Mouse (Mus musculus): ENCODE data around the gene Dcaf15. TPM values are rescaled to one million over a fixed set of nuclear protein-coding genes. Genes with fewer than 3 reads are reported as not detected.

The Dcaf15 gene
- total RNA-seq, 4 experiments from 2014 or later: 18.3 to 27.1 (median 23.8) TPM

GRCm38 (mm10) chr8:84101476-84102270 lies 2.9 kb downstream of the Dcaf15 start:
- DNase-seq: no peak

GRCm38 (mm10) chr8:84098376-84098775 lies 6.2 kb downstream of the Dcaf15 start:
- no peak for DNase-seq

GRCm38 (mm10) chr8:84096061-84096460 lies 8.5 kb downstream of the Dcaf15 start:
- no peak for DNase-seq

GRCm38 (mm10) chr8:84090585-84090984 lies 14.0 kb downstream of the Dcaf15 start:
- DNase-seq: peak; percentile 73

GRCm38 (mm10) chr8:84089277-84089676 lies 15.3 kb downstream of the Dcaf15 start:
- no peak for DNase-seq

GRCm38 (mm10) chr8:84087821-84088220 lies 16.7 kb downstream of the Dcaf15 start:
- no peak for DNase-seq

GRCm38 (mm10) chr8:84087156-84087555 lies 17.4 kb downstream of the Dcaf15 start:
- DNase-seq: no peak

- DNase-seq: no peak
Observed at GRCm38 (mm10) chr8:84084341-84085115, 20.0 kb downstream of the Dcaf15 start.

GRCm38 (mm10) chr8:84083829-84084241 lies 20.7 kb downstream of the Dcaf15 start:
- peak; percentile 60 for DNase-seq

GRCm38 (mm10) chr8:84079206-84079605 lies 25.4 kb downstream of the Dcaf15 start:
- DNase-seq: no peak

- DNase-seq: no peak
Observed at GRCm38 (mm10) chr8:84076849-84077248, 27.7 kb downstream of the Dcaf15 start.

GRCm38 (mm10) chr8:84076412-84076811 lies 28.2 kb downstream of the Dcaf15 start:
- no peak for DNase-seq

GRCm38 (mm10) chr8:84073230-84073976 lies 31.2 kb downstream of the Dcaf15 start:
- DNase-seq: no peak

GRCm38 (mm10) chr8:84072321-84072720 lies 32.2 kb downstream of the Dcaf15 start:
- DNase-seq: no peak

- no peak for DNase-seq
Observed at GRCm38 (mm10) chr8:84071921-84072320, 32.6 kb downstream of the Dcaf15 start.

- no peak for DNase-seq
Observed at GRCm38 (mm10) chr8:84070667-84071066, 33.9 kb downstream of the Dcaf15 start.

GRCm38 (mm10) chr8:84070241-84070640 lies 34.3 kb downstream of the Dcaf15 start:
- DNase-seq: no peak

- DNase-seq: no peak
Observed at GRCm38 (mm10) chr8:84069750-84070149, 34.8 kb downstream of the Dcaf15 start.

GRCm38 (mm10) chr8:84069169-84069568 lies 35.4 kb downstream of the Dcaf15 start:
- DNase-seq: no peak

GRCm38 (mm10) chr8:84068316-84069035 lies 36.1 kb downstream of the Dcaf15 start:
- peak; percentile 68 for DNase-seq

- DNase-seq: no peak
Observed at GRCm38 (mm10) chr8:84067911-84068310, 36.7 kb downstream of the Dcaf15 start.

GRCm38 (mm10) chr8:84067047-84067573 lies 37.5 kb downstream of the Dcaf15 start:
- peak; percentile 91 for DNase-seq

Data from adrenal gland, adult 8-10 months (tissue).